Mouse (Mus musculus): ENCODE measurements around the gene Mpzl1. TPM values are rescaled to one million over a fixed set of nuclear protein-coding genes. Genes with fewer than 3 reads are reported as not detected.

Mpzl1 gene
- polyA plus RNA-seq, 1 experiment from 2014 or later, result 150 TPM

DNA sequence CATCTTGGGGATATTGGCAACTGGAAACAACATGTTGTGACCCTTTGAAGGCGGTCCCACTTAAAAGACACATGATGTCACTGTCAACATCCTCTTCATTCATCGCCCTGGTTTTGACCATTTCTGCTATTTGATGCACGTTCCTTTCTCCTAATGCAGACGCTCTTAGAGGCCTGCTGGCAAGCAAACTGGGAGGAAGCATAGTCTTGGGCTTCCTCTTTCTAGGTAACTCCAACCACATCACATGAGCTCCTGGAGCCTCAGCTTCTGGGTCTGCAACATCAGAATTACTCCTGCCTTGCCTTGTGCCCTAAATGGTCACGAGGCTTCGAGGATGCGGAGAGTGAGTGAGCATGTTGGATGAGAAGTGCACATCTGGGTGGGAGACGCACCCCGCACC, 40.8 kb upstream of the Mpzl1 start:
- Histone ChIP-seq H3K27ac (ENCODE audit: low read length) (no peak overlapping the region), H3K4me3 (ENCODE audit: low read depth, low read length) (no peak overlapping the region), H3K9ac (ENCODE audit: low read depth, low read length) (no peak overlapping the region), H3K9me3 (replicated peaks; ENCODE audit: control insufficient read depth, low read length, poor library complexity, severe bottlenecking) (no peaks in the 10 kb centered on the region), H3K4me2 (ENCODE audit: low read length) (no peak overlapping the region), H3K4me1 (ENCODE audit: control insufficient read depth, insufficient read depth, low read length) (no peaks in the 10 kb centered on the region), H3K27me3 (ENCODE audit: control insufficient read depth, insufficient read depth, low read depth, low read length) (no peaks in the 10 kb centered on the region), H3K36me3 (ENCODE audit: control insufficient read depth, insufficient read depth, low read length) (no peaks in the 10 kb centered on the region)
- ATAC-seq, result no peak
- WGBS, result 93% methylated on average over 9 of the region's 9 CpGs

DNA sequence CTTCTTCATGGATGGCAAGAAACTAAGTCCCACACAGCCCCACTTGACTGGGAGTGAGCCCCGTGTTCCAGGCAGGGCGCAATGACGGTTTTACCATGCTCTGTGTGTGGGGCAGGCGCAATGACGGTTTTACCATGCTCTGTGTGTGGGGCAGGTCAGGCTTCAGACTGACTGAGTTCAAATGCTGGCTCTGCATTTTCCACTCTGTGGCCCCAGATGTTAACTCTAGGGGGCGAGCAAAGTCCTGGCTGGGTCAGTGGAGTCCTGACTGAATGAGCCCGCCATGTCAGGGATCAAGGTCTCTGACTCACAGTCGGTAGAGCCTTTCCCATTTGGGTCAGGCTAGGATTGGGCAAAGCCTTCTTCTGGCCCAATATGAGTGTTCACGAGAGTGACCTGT, 38.0 kb upstream of the Mpzl1 start:
- Histone ChIP-seq H3K9ac (ENCODE audit: low read depth, low read length) (no peak overlapping the region), H3K4me3 (ENCODE audit: low read depth, low read length) (no peak overlapping the region), H3K9me3 (replicated peaks; ENCODE audit: control insufficient read depth, low read length, poor library complexity, severe bottlenecking) (no peaks in the 10 kb centered on the region), H3K27ac (ENCODE audit: low read length) (no peak overlapping the region), H3K4me2 (ENCODE audit: low read length) (no peak overlapping the region), H3K27me3 (ENCODE audit: control insufficient read depth, insufficient read depth, low read depth, low read length) (no peaks in the 10 kb centered on the region), H3K4me1 (ENCODE audit: control insufficient read depth, insufficient read depth, low read length) (no peaks in the 10 kb centered on the region), H3K36me3 (ENCODE audit: control insufficient read depth, insufficient read depth, low read length) (no peaks in the 10 kb centered on the region)
- no peak for ATAC-seq
- WGBS, result 80% methylated on average over 9 of the region's 9 CpGs

DNA sequence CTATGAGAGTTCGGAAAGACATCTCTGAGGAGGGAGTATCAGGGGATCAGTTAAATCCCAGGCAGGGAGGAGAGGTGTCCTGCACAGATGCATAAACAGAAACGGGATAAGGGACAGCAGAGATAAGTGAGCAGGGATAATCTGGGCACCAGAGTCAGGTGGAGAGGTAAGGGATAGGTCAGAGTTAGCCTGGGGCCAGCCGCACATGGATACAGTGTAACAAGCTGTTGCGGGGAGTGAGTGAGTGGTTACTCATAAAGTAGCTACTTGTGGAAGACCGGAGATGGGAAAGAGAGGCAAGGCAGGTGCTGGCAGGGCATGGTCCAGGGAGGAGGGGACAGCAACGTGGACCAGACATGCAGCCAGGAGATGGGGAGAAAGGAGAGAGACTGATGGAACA, 35.7 kb upstream of the Mpzl1 start:
- H3K36me3 ChIP-seq (ENCODE audit: control insufficient read depth, insufficient read depth, low read length), result no peaks in the 10 kb centered on the region
- 82% methylated on average over 6 of the region's 6 CpGs for WGBS
- no peak overlapping the region for H3K4me3 ChIP-seq (ENCODE audit: low read depth, low read length)

DNA sequence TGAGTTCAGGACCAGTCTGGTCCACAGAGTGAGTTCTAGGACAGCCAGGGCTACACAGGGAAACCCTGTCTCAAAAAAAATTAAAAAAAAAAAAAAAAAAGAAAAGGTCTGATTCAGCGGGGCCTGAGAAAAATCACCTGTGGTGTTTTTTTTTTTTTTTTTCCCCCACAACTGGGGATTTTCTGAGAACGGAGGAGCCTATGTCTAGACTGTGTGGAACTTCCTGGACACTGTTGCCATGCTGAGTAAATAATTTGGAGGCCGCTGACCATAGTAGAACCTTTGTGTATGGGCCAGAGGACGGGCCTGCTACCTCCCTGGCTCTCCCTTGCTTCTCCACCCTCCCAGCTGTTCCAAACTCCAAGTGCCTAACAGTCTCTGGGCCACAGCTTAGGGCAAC, 34.6 kb upstream of the Mpzl1 start:
- 82% methylated on average over 4 of the region's 4 CpGs for WGBS
- Histone ChIP-seq H3K9ac (ENCODE audit: low read depth, low read length) (no peak overlapping the region), H3K9me3 (replicated peaks; ENCODE audit: control insufficient read depth, low read length, poor library complexity, severe bottlenecking) (no peaks in the 10 kb centered on the region), H3K27me3 (ENCODE audit: control insufficient read depth, insufficient read depth, low read depth, low read length) (no peaks in the 10 kb centered on the region), H3K27ac (ENCODE audit: low read length) (no peak overlapping the region), H3K4me1 (ENCODE audit: control insufficient read depth, insufficient read depth, low read length) (no peaks in the 10 kb centered on the region), H3K4me2 (ENCODE audit: low read length) (no peak overlapping the region), H3K36me3 (ENCODE audit: control insufficient read depth, insufficient read depth, low read length) (no peaks in the 10 kb centered on the region), H3K4me3 (ENCODE audit: low read depth, low read length) (no peak overlapping the region)
- no peak for ATAC-seq

More for the DNA sequence above, 35.7 kb upstream of the Mpzl1 start:
- Histone ChIP-seq H3K27ac (ENCODE audit: low read length) (no peak overlapping the region), H3K9me3 (replicated peaks; ENCODE audit: control insufficient read depth, low read length, poor library complexity, severe bottlenecking) (no peaks in the 10 kb centered on the region), H3K9ac (ENCODE audit: low read depth, low read length) (no peak overlapping the region), H3K4me1 (ENCODE audit: control insufficient read depth, insufficient read depth, low read length) (no peaks in the 10 kb centered on the region), H3K27me3 (ENCODE audit: control insufficient read depth, insufficient read depth, low read depth, low read length) (no peaks in the 10 kb centered on the region), H3K4me2 (ENCODE audit: low read length) (no peak overlapping the region)
- ATAC-seq, result no peak

DNA sequence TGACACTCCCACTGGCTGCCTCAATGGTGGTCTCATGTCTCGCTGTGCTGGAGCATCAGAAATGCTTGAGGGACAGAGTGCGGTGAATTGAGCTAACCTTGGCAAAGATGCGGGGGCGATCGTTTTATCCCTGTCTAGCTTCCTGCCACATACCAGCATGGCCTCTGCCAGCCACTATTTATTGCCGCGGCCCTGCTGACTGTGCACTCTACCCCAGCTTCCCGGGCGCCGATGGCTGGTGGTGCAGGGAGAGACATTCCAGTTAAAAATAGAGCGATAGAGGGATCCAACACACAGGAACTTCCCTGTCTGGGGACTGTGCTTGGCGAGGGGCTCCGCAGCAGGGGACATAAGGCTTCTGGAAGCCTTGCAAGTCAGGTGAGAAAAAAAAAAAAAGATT, 33.0 kb upstream of the Mpzl1 start:
- peaks cover 2% of the 10 kb centered on the region; the same call in 1 of the 2 replicates for H3K4me1 ChIP-seq (ENCODE audit: control insufficient read depth, insufficient read depth, low read length)
- H3K36me3 ChIP-seq (ENCODE audit: control insufficient read depth, insufficient read depth, low read length), result no peaks in the 10 kb centered on the region
- no peaks in the 10 kb centered on the region for H3K9me3 ChIP-seq (replicated peaks; ENCODE audit: control insufficient read depth, low read length, poor library complexity, severe bottlenecking)
- H3K27me3 ChIP-seq (ENCODE audit: control insufficient read depth, insufficient read depth, low read depth, low read length), result no peaks in the 10 kb centered on the region
- ATAC-seq, result no peak
- H3K27ac ChIP-seq (ENCODE audit: low read length), result no peak overlapping the region
- 71% methylated on average over 13 of the region's 13 CpGs for WGBS
- H3K4me3 ChIP-seq (ENCODE audit: low read depth, low read length), result no peak overlapping the region
- H3K9ac ChIP-seq (ENCODE audit: low read depth, low read length), result no peak overlapping the region
- no peak overlapping the region for H3K4me2 ChIP-seq (ENCODE audit: low read length)

DNA sequence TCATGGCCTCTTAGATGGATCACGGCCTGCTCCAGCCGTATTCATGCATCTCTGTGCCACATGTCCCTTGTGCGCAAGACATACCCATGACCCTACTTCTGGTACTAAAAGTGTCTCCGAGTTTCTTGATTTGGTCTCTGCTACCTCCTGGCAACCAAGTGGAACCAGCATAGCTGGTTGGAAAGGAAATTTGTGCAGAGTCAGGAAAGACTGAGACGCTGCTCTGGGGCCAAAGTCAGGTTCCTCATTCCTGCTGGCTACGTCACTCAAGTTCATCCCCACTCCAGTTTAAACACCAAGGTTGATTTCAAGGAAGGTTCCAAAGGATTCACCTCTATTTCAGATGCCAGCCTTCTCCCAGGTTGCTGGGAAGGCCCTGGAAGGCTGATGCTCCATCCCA, 32.6 kb upstream of the Mpzl1 start:
- Histone ChIP-seq H3K27ac (ENCODE audit: low read length) (no peak overlapping the region), H3K9me3 (replicated peaks; ENCODE audit: control insufficient read depth, low read length, poor library complexity, severe bottlenecking) (no peaks in the 10 kb centered on the region), H3K27me3 (ENCODE audit: control insufficient read depth, insufficient read depth, low read depth, low read length) (no peaks in the 10 kb centered on the region), H3K4me2 (ENCODE audit: low read length) (no peak overlapping the region), H3K4me1 (ENCODE audit: control insufficient read depth, insufficient read depth, low read length) (peaks cover 2% of the 10 kb centered on the region; the same call in 1 of the 2 replicates), H3K4me3 (ENCODE audit: low read depth, low read length) (no peak overlapping the region), H3K36me3 (ENCODE audit: control insufficient read depth, insufficient read depth, low read length) (no peaks in the 10 kb centered on the region), H3K9ac (ENCODE audit: low read depth, low read length) (no peak overlapping the region)
- ATAC-seq, result no peak
- 92% methylated on average over 6 of the region's 6 CpGs for WGBS

DNA sequence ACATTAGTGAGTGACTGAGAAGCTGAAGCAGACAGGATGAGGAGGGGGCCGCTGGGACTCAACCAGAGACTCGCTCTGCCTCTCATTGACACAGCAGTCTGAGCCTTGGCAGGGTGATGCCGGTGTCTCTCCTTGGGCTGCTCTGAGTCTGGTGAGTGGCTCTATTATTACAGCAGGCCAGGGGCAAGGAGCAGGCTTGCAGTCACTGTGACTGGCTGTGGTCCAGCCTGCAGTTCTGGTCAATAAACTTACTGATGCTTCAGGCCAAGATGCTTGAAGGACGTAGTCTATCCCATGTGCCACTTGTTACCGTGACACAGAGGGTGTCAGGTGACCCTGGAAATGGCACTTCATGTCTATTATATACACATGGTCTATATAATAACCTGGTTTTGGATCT, 31.4 kb upstream of the Mpzl1 start:
- no peak overlapping the region for H3K4me2 ChIP-seq (ENCODE audit: low read length)
- no peak overlapping the region for H3K27ac ChIP-seq (ENCODE audit: low read length)
- no peaks in the 10 kb centered on the region for H3K9me3 ChIP-seq (replicated peaks; ENCODE audit: control insufficient read depth, low read length, poor library complexity, severe bottlenecking)
- H3K36me3 ChIP-seq (ENCODE audit: control insufficient read depth, insufficient read depth, low read length), result no peaks in the 10 kb centered on the region
- ATAC-seq, result no peak
- no peak overlapping the region for H3K4me3 ChIP-seq (ENCODE audit: low read depth, low read length)
- no peak overlapping the region for H3K9ac ChIP-seq (ENCODE audit: low read depth, low read length)
- 78% methylated on average over 5 of the region's 5 CpGs for WGBS
- peaks cover 2% of the 10 kb centered on the region; the same call in 1 of the 2 replicates for H3K4me1 ChIP-seq (ENCODE audit: control insufficient read depth, insufficient read depth, low read length)
- no peaks in the 10 kb centered on the region for H3K27me3 ChIP-seq (ENCODE audit: control insufficient read depth, insufficient read depth, low read depth, low read length)

DNA sequence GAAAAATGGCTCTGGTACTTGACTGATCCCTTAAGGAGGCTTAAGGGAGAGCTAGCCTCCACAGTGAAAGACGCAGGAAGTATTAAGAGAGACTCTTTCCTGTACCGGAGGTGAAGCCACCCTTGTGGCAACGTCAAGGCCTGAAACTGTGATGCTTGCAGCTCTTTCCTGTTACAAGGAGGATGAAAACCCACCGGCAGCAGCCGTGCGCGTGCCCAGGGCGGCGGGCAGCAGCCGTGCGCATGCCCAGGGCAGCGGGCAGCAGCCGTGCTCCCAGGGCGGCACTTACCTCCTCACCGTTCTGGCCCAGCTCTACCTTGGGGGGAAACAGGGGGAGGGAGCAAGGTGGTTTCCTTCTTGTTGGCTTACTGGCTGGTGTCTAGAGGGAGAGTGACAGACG, 28.9 kb upstream of the Mpzl1 start:
- Histone ChIP-seq H3K27ac (ENCODE audit: low read length) (peak overlapping the region; percentile 31), H3K36me3 (ENCODE audit: control insufficient read depth, insufficient read depth, low read length) (no peaks in the 10 kb centered on the region), H3K27me3 (ENCODE audit: control insufficient read depth, insufficient read depth, low read depth, low read length) (no peaks in the 10 kb centered on the region), H3K4me2 (ENCODE audit: low read length) (0 out of 2 replicates have a peak overlapping the region, but pooled peaks have one; percentile 3), H3K9ac (ENCODE audit: low read depth, low read length) (peak overlapping the region; percentile 28; the same call in 1 of the 2 replicates), H3K9me3 (replicated peaks; ENCODE audit: control insufficient read depth, low read length, poor library complexity, severe bottlenecking) (no peaks in the 10 kb centered on the region), H3K4me3 (ENCODE audit: low read depth, low read length) (no peak overlapping the region), H3K4me1 (ENCODE audit: control insufficient read depth, insufficient read depth, low read length) (peaks cover 2% of the 10 kb centered on the region; the same call in 1 of the 2 replicates)
- no peak for ATAC-seq
- 65% methylated on average over 16 of the region's 16 CpGs for WGBS

DNA sequence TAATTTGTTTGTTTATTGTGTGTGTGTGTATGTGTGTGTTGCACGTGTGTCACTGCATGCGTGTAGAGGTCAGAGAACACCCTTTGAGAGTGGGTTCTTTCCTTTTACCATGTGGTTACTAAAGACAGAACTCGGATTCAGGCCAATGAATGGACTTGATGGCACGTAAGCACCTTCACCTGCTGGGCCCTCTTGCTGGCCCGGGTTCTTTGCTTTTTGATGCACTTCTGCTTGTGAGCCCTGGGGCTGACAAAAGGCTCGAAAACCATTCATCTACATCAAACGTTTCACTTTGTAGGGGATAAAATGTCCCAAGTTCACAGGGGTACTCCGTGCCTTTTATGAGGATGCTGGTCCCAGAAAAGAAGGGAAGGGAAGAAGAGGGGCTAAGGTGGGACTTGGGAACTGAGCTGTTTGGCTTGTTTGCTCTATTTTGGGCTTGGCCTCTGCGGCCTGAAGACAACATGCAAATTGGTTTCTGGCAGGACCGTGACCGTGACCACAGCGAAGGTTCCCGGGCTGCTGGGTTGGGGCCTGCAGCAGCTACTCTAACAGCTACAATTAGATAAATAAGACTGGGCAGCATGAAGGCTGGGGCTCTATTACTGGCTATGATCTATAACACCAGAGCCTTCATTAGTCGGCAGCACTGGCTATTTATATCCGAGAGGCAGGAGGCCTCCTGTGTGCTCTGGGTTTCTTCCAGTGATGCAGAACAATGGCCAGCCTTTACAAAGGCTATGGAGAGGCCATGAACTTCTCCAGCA, 28.3 kb upstream of the Mpzl1 start:
- Histone ChIP-seq H3K36me3 (ENCODE audit: control insufficient read depth, insufficient read depth, low read length) (no peaks in the 10 kb centered on the region), H3K27me3 (ENCODE audit: control insufficient read depth, insufficient read depth, low read depth, low read length) (no peaks in the 10 kb centered on the region), H3K4me3 (ENCODE audit: low read depth, low read length) (no peak overlapping the region), H3K4me2 (ENCODE audit: low read length) (no peak overlapping the region), H3K27ac (ENCODE audit: low read length) (peak overlapping the region; percentile 31), H3K4me1 (ENCODE audit: control insufficient read depth, insufficient read depth, low read length) (peaks cover 2% of the 10 kb centered on the region; the same call in 1 of the 2 replicates), H3K9me3 (replicated peaks; ENCODE audit: control insufficient read depth, low read length, poor library complexity, severe bottlenecking) (no peaks in the 10 kb centered on the region), H3K9ac (ENCODE audit: low read depth, low read length) (no peak overlapping the region)
- ATAC-seq, result no peak
- 40% methylated on average over 15 of the region's 15 CpGs for WGBS

All from midbrain, embryonic 16.5 days (tissue).